ENCODE assay signal across 11 mouse cellular contexts in the genomic region with DNA sequence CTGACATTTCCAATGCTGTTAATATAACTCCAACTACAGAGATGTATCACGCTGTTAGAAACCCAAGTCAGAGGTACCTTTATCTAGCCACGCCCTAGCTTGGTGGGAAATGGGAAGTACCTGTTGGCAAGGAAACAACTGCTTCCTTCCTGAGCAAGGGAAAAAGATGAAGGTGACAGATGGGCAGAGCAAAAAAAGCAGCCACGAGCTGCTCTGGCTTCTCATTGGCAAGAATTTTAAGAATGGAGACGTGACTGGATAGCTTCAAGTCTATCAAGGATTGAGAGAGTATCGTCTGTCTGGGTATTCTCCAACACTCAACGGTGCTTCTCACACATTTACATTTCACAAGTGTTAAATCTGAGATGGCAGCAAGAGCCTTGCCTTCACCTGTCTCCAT. TPM values are rescaled to one million over a fixed set of nuclear protein-coding genes. Genes with fewer than 3 reads are reported as not detected.
DNase-seq lines count a peak whose midpoint lies in the region; ATAC-seq and TF ChIP-seq lines count a peak whose summit lies in the region.
"Had no signal": no experiment of that assay in that cellular context is flagged by ENCODE, and none has a peak within 500 bp of the region (broad histone marks: within the 10 kb centered on the region; RNA-seq: fewer than 3 reads in every experiment).

No protein-coding gene starts in this region.

- H3K9ac ChIP-seq in heart, embryonic 13.5 days: peak overlapping the region; percentile 56
- no peak overlapping the region for H3K9ac ChIP-seq in lung, embryonic 16.5 days (ENCODE audit: low read length)
- no peak overlapping the region for H3K9ac ChIP-seq in forebrain, embryonic 15.5 days (replicated peaks)
- H3K9ac ChIP-seq in midbrain, embryonic 16.5 days (ENCODE audit: low read depth, low read length): no peak overlapping the region

- peaks cover 10% of the 10 kb centered on the region; the same call in 1 of the 2 replicates for H3K36me3 ChIP-seq in heart, embryonic 13.5 days
- H3K36me3 ChIP-seq in lung, embryonic 16.5 days (ENCODE audit: control insufficient read depth, insufficient read depth, low read length): peaks cover 6% of the 10 kb centered on the region
- no peaks in the 10 kb centered on the region for H3K36me3 ChIP-seq in forebrain, embryonic 15.5 days
- no peaks in the 10 kb centered on the region for H3K36me3 ChIP-seq in midbrain, embryonic 16.5 days (ENCODE audit: control insufficient read depth, insufficient read depth, low read length)

- no peak for DNase-seq in heart, postnatal 14 days
- no peak for DNase-seq in lung, adult 2 months
- no peak for DNase-seq in urinary bladder, postnatal 25 days (ENCODE audit: low spot score)
- DNase-seq: adrenal gland, adult 8-10 months; kidney, adult 2 months; layer of hippocampus, postnatal 36 days; spleen, adult 18-20 months had no signal

- H3K9me3 ChIP-seq in heart, embryonic 13.5 days: no peaks in the 10 kb centered on the region
- H3K9me3 ChIP-seq in lung, embryonic 16.5 days (ENCODE audit: control insufficient read depth, low read length): no peaks in the 10 kb centered on the region
- H3K9me3 ChIP-seq in forebrain, embryonic 15.5 days: no peaks in the 10 kb centered on the region
- no peaks in the 10 kb centered on the region for H3K9me3 ChIP-seq in midbrain, embryonic 16.5 days (replicated peaks; ENCODE audit: control insufficient read depth, low read length, poor library complexity, severe bottlenecking)

- H3K4me3 ChIP-seq in heart, embryonic 13.5 days: peak overlapping the region; percentile 80
- H3K4me3 ChIP-seq in lung, embryonic 16.5 days (ENCODE audit: low read length): no peak overlapping the region
- H3K4me3 ChIP-seq in lung, adult 2 months (replicated peaks; ENCODE audit: extremely low read depth, low read depth, low read length): no peak overlapping the region
- no peak overlapping the region for H3K4me3 ChIP-seq in forebrain, embryonic 15.5 days
- H3K4me3 ChIP-seq in midbrain, embryonic 16.5 days (ENCODE audit: low read depth, low read length): no peak overlapping the region

- H3K4me2 ChIP-seq in heart, embryonic 13.5 days: peak overlapping the region; percentile 78
- H3K4me2 ChIP-seq in lung, embryonic 16.5 days (ENCODE audit: low read depth, low read length): peak overlapping the region; percentile 13; the same call in 1 of the 2 replicates
- peak overlapping the region; percentile 85; the same call in 1 of the 2 replicates for H3K4me2 ChIP-seq in forebrain, embryonic 15.5 days (replicated peaks)
- H3K4me2 ChIP-seq in midbrain, embryonic 16.5 days (ENCODE audit: low read length): peak overlapping the region; percentile 26; the same call in 1 of the 2 replicates

- H3K27me3 ChIP-seq in heart, embryonic 13.5 days (replicated peaks): no peaks in the 10 kb centered on the region
- no peaks in the 10 kb centered on the region for H3K27me3 ChIP-seq in lung, embryonic 16.5 days (ENCODE audit: control insufficient read depth, insufficient read depth, low read depth, low read length)
- H3K27me3 ChIP-seq in forebrain, embryonic 15.5 days: no peaks in the 10 kb centered on the region
- H3K27me3 ChIP-seq in midbrain, embryonic 16.5 days (ENCODE audit: control insufficient read depth, insufficient read depth, low read depth, low read length): no peaks in the 10 kb centered on the region

- no peak for TF ChIP-seq POLR2A in lung, adult 2 months (IDR thresholded peaks at IDR 0.05; ENCODE audit: borderline replicate concordance, extremely low read depth, low read depth, low read length)

- no peak for TF ChIP-seq CTCF in lung, adult 2 months (IDR thresholded peaks at IDR 0.05; ENCODE audit: insufficient read depth, low read length)

- H3K27ac ChIP-seq in heart, embryonic 13.5 days (replicated peaks): no peak overlapping the region
- H3K27ac ChIP-seq in lung, embryonic 16.5 days (ENCODE audit: low read length): no peak overlapping the region
- H3K27ac ChIP-seq in forebrain, embryonic 15.5 days (replicated peaks): no peak overlapping the region
- no peak overlapping the region for H3K27ac ChIP-seq in midbrain, embryonic 16.5 days (ENCODE audit: low read length)

- H3K4me1 ChIP-seq in heart, embryonic 13.5 days: peaks cover 34% of the 10 kb centered on the region
- H3K4me1 ChIP-seq in lung, embryonic 16.5 days (replicated peaks; ENCODE audit: control insufficient read depth, insufficient read depth, low read length): peaks cover 6% of the 10 kb centered on the region
- H3K4me1 ChIP-seq in lung, adult 2 months (ENCODE audit: control insufficient read depth, insufficient read depth, low read length): no peaks in the 10 kb centered on the region
- H3K4me1 ChIP-seq in forebrain, embryonic 15.5 days: peaks cover 35% of the 10 kb centered on the region
- H3K4me1 ChIP-seq in midbrain, embryonic 16.5 days (ENCODE audit: control insufficient read depth, insufficient read depth, low read length): peaks cover 22% of the 10 kb centered on the region

- intact Hi-C loops in heart, postnatal 14 days (cut with DNase I): loop anchor here (5.0 kb wide), 2 partner anchors 82 to 173 kb away; partner anchors contain the start of gene Pip5k1b

- WGBS in heart, embryonic 13.5 days: 50% methylated on average over 6 of the region's 6 CpGs
- 71% methylated on average over 6 of the region's 6 CpGs for WGBS in lung, embryonic 16.5 days
- WGBS in lung, adult 2 months: 58% methylated on average over 6 of the region's 6 CpGs
- WGBS in forebrain, embryonic 15.5 days: 71% methylated on average over 6 of the region's 6 CpGs
- WGBS in midbrain, embryonic 16.5 days: 79% methylated on average over 6 of the region's 6 CpGs

- no peak for ATAC-seq in heart, embryonic 13.5 days (ENCODE audit: extremely low read depth, insufficient number of reproducible peaks, low FRiP score, low TSS enrichment)
- no peak for ATAC-seq in lung, embryonic 16.5 days (ENCODE audit: low read depth)
- no peak for ATAC-seq in forebrain, embryonic 15.5 days (replicated peaks)
- no peak for ATAC-seq in midbrain, embryonic 16.5 days

RNA-seq across cellular contexts. Expression of gene Fam122a, which starts 1.9 kb away (rescaled TPM):
- 41.1 TPM in 2 replicates for polyA plus RNA-seq in heart, embryonic 13.5 days (2015; fragmentation: Nextera tagmentation; extraction: Ambion mirVana)
- 10 to 100 TPM; 22.7 to 25.1 TPM for total RNA-seq in heart, postnatal 14 days (2021)
- 39.2 and 41.1 TPM in 2 replicates for polyA plus RNA-seq in lung, embryonic 16.5 days (2015; fragmentation: Nextera tagmentation; extraction: Ambion mirVana)
- polyA plus RNA-seq in lung, adult 2 months (2012; rRNA removed): 28.4 and 33.3 TPM in 2 replicates
- polyA plus RNA-seq in forebrain, embryonic 15.5 days (2015; fragmentation: Nextera tagmentation; extraction: Ambion mirVana): 57.7 and 59.6 TPM in 2 replicates
- polyA plus RNA-seq in midbrain, embryonic 16.5 days (2015; fragmentation: Nextera tagmentation; extraction: Ambion mirVana): 52.7 and 52.9 TPM in 2 replicates

Comparison
In these comparisons a context has a peak if more than half of its experiments do, and no peak if none do; other contexts are left out.
1. H3K4me2 ChIP-seq: peak in every context shown above with its lines; median percentile 85 in forebrain, embryonic 15.5 days; 78 in heart, embryonic 13.5 days; 26 in midbrain, embryonic 16.5 days; 13 in lung, embryonic 16.5 days.